Mouse (Mus musculus) hindbrain, postnatal 0 days (tissue): ENCODE results near the gene Kdm5c. TPM values are rescaled to one million over a fixed set of nuclear protein-coding genes. Genes with fewer than 3 reads are reported as not detected.
"Not testable (repeated sequence)": the region's sequence is repeated elsewhere in the genome, so short reads cannot be mapped to it uniquely, and the experiment has no call there.

Experiments used
- ATAC-seq: fragments of 200-750 bp; cut with Nextera tagmentation; 2 replicates; pipeline ENCODE4 v1.8.0; 2017; ENCODE audit warnings: mild to moderate bottlenecking, moderate TSS enrichment, moderate library complexity
- DNase-seq: peaks from one replicate; pipeline ENCODE4 v3.0.0-alpha.2; 2015; ENCODE audit warnings: low spot score
- H3K27ac ChIP-seq: fragments of 300-500 bp; sonication (generic); 2 replicates; pipeline ENCODE4 v1.5.1; 2014; ENCODE audit warnings: mild to moderate bottlenecking
- H3K27me3 ChIP-seq: fragments of 300-500 bp; sonication (generic); 2 replicates; pipeline ENCODE4 v1.6.1; 2014; ENCODE audit warnings: low read length, mixed read lengths; ENCODE audit not compliant: insufficient read depth
- H3K36me3 ChIP-seq: fragments of 300-500 bp; sonication (generic); 2 replicates; pipeline ENCODE4 v1.6.1; 2014; ENCODE audit warnings: low read length, mixed read lengths; ENCODE audit not compliant: insufficient read depth
- H3K4me1 ChIP-seq: fragments of 300-500 bp; sonication (generic); 2 replicates; pipeline ENCODE4 v1.6.1; 2014; ENCODE audit warnings: antibody characterized with exemption, low read length, mixed read lengths; ENCODE audit not compliant: insufficient read depth
- H3K4me2 ChIP-seq: fragments of 300-500 bp; sonication (generic); 2 replicates; pipeline ENCODE4 v1.6.1; 2014; ENCODE audit warnings: low read depth, mild to moderate bottlenecking, low read length, moderate library complexity, mixed read lengths
- H3K4me3 ChIP-seq: fragments of 300-500 bp; sonication (generic); 2 replicates; pipeline ENCODE4 v1.5.1; 2014; ENCODE audit warnings: low read length
- H3K9ac ChIP-seq: fragments of 300-500 bp; sonication (generic); replicated peaks from 2 replicates; pipeline ENCODE4 v1.6.1; 2014; ENCODE audit warnings: mild to moderate bottlenecking, low read length, moderate library complexity, mixed read lengths
- H3K9me3 ChIP-seq: fragments of 300-500 bp; sonication (generic); 2 replicates; pipeline ENCODE4 v1.6.1; 2016; ENCODE audit warnings: low read length, mixed read lengths
- CTCF ChIP-seq: IDR thresholded peaks from 2 replicates; pipeline ENCODE4 v1.5.1; 2016; ENCODE audit warnings: antibody characterized with exemption, control low read depth, low read depth
- WGBS: fragments of 180-500 bp; shearing (Covaris S2); extraction: QIAGEN DNeasy Blood & Tissue Kit; methylation state at CpG from one replicate; pipeline ENCODE4 v1.1.7; 2014; 5-methylcytosine and 5-hydroxymethylcytosine counted together
- polyA plus RNA-seq: library from polyadenylated mRNA; unstranded; fragments of >200 nt; fragmentation: Nextera tagmentation; extraction: Ambion mirVana; gene quantifications from 2 replicates; pipeline ENCODE4 v1.2.1, GENCODE M21; 2015
- total RNA-seq: library from RNA; depleted of rRNA; stranded (reverse); fragments of >200 nt; gene quantifications from 2 replicates; pipeline ENCODE4 v1.2.3, GENCODE M21; 2014

Gene Kdm5c
- total and polyA plus RNA-seq, 2 experiments from 2014 or later, result 24.5 to 55.6 TPM

GRCm38 (mm10) chrX:152279384-152279783 is 46.6 kb downstream of the Kdm5c start:
- WGBS, result 90% methylated on average over 5 of the region's 6 CpGs
- TF ChIP-seq CTCF, result no peak
- DNase-seq, result no peak

GRCm38 (mm10) chrX:152284746-152285145 is 51.9 kb downstream of the Kdm5c start:
- ATAC-seq (no peak), DNase-seq (no peak)
- Histone ChIP-seq H3K27me3 (no peaks in the 10 kb centered on the region), H3K4me3 (no peak overlapping the region), H3K9me3 (no peaks in the 10 kb centered on the region), H3K4me2 (no peak overlapping the region), H3K9ac (no peak overlapping the region), H3K36me3 (no peaks in the 10 kb centered on the region), H3K4me1 (no peaks in the 10 kb centered on the region), H3K27ac (no peak overlapping the region)
- no peak for TF ChIP-seq CTCF
- 76% methylated on average over 3 of the region's 3 CpGs for WGBS

More at GRCm38 (mm10) chrX:152279384-152279783, 46.6 kb downstream of the Kdm5c start:
- no peaks in the 10 kb centered on the region for H3K27me3 ChIP-seq
- H3K4me3 ChIP-seq, result no peak overlapping the region
- no peak overlapping the region for H3K4me2 ChIP-seq
- no peak for ATAC-seq
- no peak overlapping the region for H3K9ac ChIP-seq
- H3K4me1 ChIP-seq, result no peaks in the 10 kb centered on the region
- H3K36me3 ChIP-seq, result peaks cover 5% of the 10 kb centered on the region; the same call in 1 of the 2 replicates
- H3K9me3 ChIP-seq, result no peaks in the 10 kb centered on the region
- H3K27ac ChIP-seq, result no peak overlapping the region

GRCm38 (mm10) chrX:152287026-152287425 is 54.2 kb downstream of the Kdm5c start:
- not testable (repeated sequence) for DNase-seq, H3K9ac ChIP-seq, H3K27ac ChIP-seq, H3K27me3 ChIP-seq, H3K4me1 ChIP-seq, ATAC-seq, H3K4me2 ChIP-seq, H3K36me3 ChIP-seq, H3K4me3 ChIP-seq, H3K9me3 ChIP-seq
- WGBS, result 51% methylated on average over 1 of the region's 1 CpGs

- no peak for DNase-seq
- no peak for ATAC-seq
- 66% methylated on average over 2 of the region's 2 CpGs for WGBS
Measured at GRCm38 (mm10) chrX:152306224-152306623, 73.4 kb downstream of the Kdm5c start.

GRCm38 (mm10) chrX:152307371-152307770 is 74.6 kb downstream of the Kdm5c start:
- no peak for TF ChIP-seq CTCF
- no peak for DNase-seq
- H3K36me3 ChIP-seq, result no peaks in the 10 kb centered on the region
- H3K27me3 ChIP-seq, result 0 out of 2 replicates have a peak, but pooled peaks cover 5% of the 10 kb centered on the region
- H3K9ac ChIP-seq, result no peak overlapping the region
- ATAC-seq, result no peak
- no peak overlapping the region for H3K4me3 ChIP-seq
- H3K9me3 ChIP-seq, result no peaks in the 10 kb centered on the region
- H3K27ac ChIP-seq, result no peak overlapping the region
- H3K4me2 ChIP-seq, result no peak overlapping the region
- no peaks in the 10 kb centered on the region for H3K4me1 ChIP-seq

More at GRCm38 (mm10) chrX:152306224-152306623, 73.4 kb downstream of the Kdm5c start:
- 0 out of 2 replicates have a peak, but pooled peaks cover 5% of the 10 kb centered on the region for H3K27me3 ChIP-seq
- H3K9ac ChIP-seq, result no peak overlapping the region
- H3K36me3 ChIP-seq, result no peaks in the 10 kb centered on the region
- no peak overlapping the region for H3K4me2 ChIP-seq
- H3K4me3 ChIP-seq, result no peak overlapping the region
- no peaks in the 10 kb centered on the region for H3K9me3 ChIP-seq
- H3K27ac ChIP-seq, result no peak overlapping the region
- no peak for TF ChIP-seq CTCF
- H3K4me1 ChIP-seq, result no peaks in the 10 kb centered on the region

- H3K4me1 ChIP-seq, result no peaks in the 10 kb centered on the region
- H3K4me3 ChIP-seq, result no peak overlapping the region
- no peak for ATAC-seq
- H3K4me2 ChIP-seq, result no peak overlapping the region
- TF ChIP-seq CTCF, result peak; percentile 57
- peak; percentile 54 for DNase-seq
- no peak overlapping the region for H3K27ac ChIP-seq
- no peak overlapping the region for H3K9ac ChIP-seq
- no peaks in the 10 kb centered on the region for H3K36me3 ChIP-seq
- no peaks in the 10 kb centered on the region for H3K9me3 ChIP-seq
- 49% methylated on average over 2 of the region's 2 CpGs for WGBS
- H3K27me3 ChIP-seq, result 0 out of 2 replicates have a peak, but pooled peaks cover 5% of the 10 kb centered on the region
Measured at GRCm38 (mm10) chrX:152307942-152308341, 75.1 kb downstream of the Kdm5c start.

- Histone ChIP-seq H3K4me1 (no peaks in the 10 kb centered on the region), H3K4me3 (no peak overlapping the region), H3K27ac (no peak overlapping the region), H3K9ac (no peak overlapping the region), H3K9me3 (no peaks in the 10 kb centered on the region), H3K36me3 (no peaks in the 10 kb centered on the region), H3K27me3 (peaks cover 3% of the 10 kb centered on the region; the same call in 1 of the 2 replicates), H3K4me2 (no peak overlapping the region)
- ATAC-seq, result no peak
- 87% methylated on average over 4 of the region's 4 CpGs for WGBS
- no peak for TF ChIP-seq CTCF
- no peak for DNase-seq
Measured at GRCm38 (mm10) chrX:152320535-152320934, 87.7 kb downstream of the Kdm5c start.
